Mouse (Mus musculus): Measurements from ENCODE around the gene Kcnd1. TPM values are rescaled to one million over a fixed set of nuclear protein-coding genes. Genes with fewer than 3 reads are reported as not detected.

Gene Kcnd1
- polyA plus RNA-seq (2012; rRNA removed), result 7.6 and 7.9 TPM in 2 replicates

- Histone ChIP-seq H3K4me3 (ENCODE audit: insufficient read depth, low read length) (peak within 1 kb of the TSS; percentile 46), H3K4me1 (ENCODE audit: control insufficient read depth, insufficient read depth, low read length) (no peaks in the 10 kb centered on the region), H3K27ac (ENCODE audit: insufficient read depth, low read length) (no peak within 1 kb of the TSS)
- TF ChIP-seq CTCF (IDR thresholded peaks at IDR 0.05; ENCODE audit: extremely low read depth, insufficient read depth, low read length), result no peak
- no peak; the same call in 1 of the 2 replicates for TF ChIP-seq POLR2A (IDR thresholded peaks at IDR 0.05; ENCODE audit: extremely low read depth, insufficient read depth, low read length)
Observed at GRCm38 (mm10) chrX:7821865-7822779, at the start of gene Kcnd1. Gene Kcnd1 (plus strand): TSS chrX:7822289.

- Histone ChIP-seq H3K4me3 (ENCODE audit: insufficient read depth, low read length) (no peak overlapping the region), H3K4me1 (ENCODE audit: control insufficient read depth, insufficient read depth, low read length) (no peaks in the 10 kb centered on the region), H3K27ac (ENCODE audit: insufficient read depth, low read length) (no peak overlapping the region)
- TF ChIP-seq POLR2A (IDR thresholded peaks at IDR 0.05; ENCODE audit: extremely low read depth, insufficient read depth, low read length) (no peak), CTCF (IDR thresholded peaks at IDR 0.05; ENCODE audit: extremely low read depth, insufficient read depth, low read length) (0 out of 2 replicates have a peak, but pooled peaks have one; percentile 18)
Observed at GRCm38 (mm10) chrX:7772766-7773165, 49.3 kb upstream of the Kcnd1 start.

- Histone ChIP-seq H3K4me3 (ENCODE audit: insufficient read depth, low read length) (no peak overlapping the region), H3K4me1 (ENCODE audit: control insufficient read depth, insufficient read depth, low read length) (no peaks in the 10 kb centered on the region), H3K27ac (ENCODE audit: insufficient read depth, low read length) (no peak overlapping the region)
- no peak for TF ChIP-seq CTCF (IDR thresholded peaks at IDR 0.05; ENCODE audit: extremely low read depth, insufficient read depth, low read length)
- no peak for TF ChIP-seq POLR2A (IDR thresholded peaks at IDR 0.05; ENCODE audit: extremely low read depth, insufficient read depth, low read length)
Observed at GRCm38 (mm10) chrX:7775501-7776205, 46.4 kb upstream of the Kcnd1 start.

- TF ChIP-seq POLR2A (IDR thresholded peaks at IDR 0.05; ENCODE audit: extremely low read depth, insufficient read depth, low read length), result no peak
- TF ChIP-seq CTCF (IDR thresholded peaks at IDR 0.05; ENCODE audit: extremely low read depth, insufficient read depth, low read length), result peak; percentile 63
- no peak overlapping the region for H3K4me3 ChIP-seq (ENCODE audit: insufficient read depth, low read length)
Observed at GRCm38 (mm10) chrX:7776329-7777082, 45.6 kb upstream of the Kcnd1 start.

GRCm38 (mm10) chrX:7778450-7779244, 43.4 kb upstream of the Kcnd1 start:
- TF ChIP-seq POLR2A (IDR thresholded peaks at IDR 0.05; ENCODE audit: extremely low read depth, insufficient read depth, low read length), result no peak
- no peak for TF ChIP-seq CTCF (IDR thresholded peaks at IDR 0.05; ENCODE audit: extremely low read depth, insufficient read depth, low read length)
- no peak overlapping the region for H3K4me3 ChIP-seq (ENCODE audit: insufficient read depth, low read length)

More at GRCm38 (mm10) chrX:7776329-7777082, 45.6 kb upstream of the Kcnd1 start:
- H3K27ac ChIP-seq (ENCODE audit: insufficient read depth, low read length), result no peak overlapping the region
- no peaks in the 10 kb centered on the region for H3K4me1 ChIP-seq (ENCODE audit: control insufficient read depth, insufficient read depth, low read length)

GRCm38 (mm10) chrX:7779294-7779693, 42.8 kb upstream of the Kcnd1 start:
- Histone ChIP-seq H3K27ac (ENCODE audit: insufficient read depth, low read length) (no peak overlapping the region), H3K4me1 (ENCODE audit: control insufficient read depth, insufficient read depth, low read length) (no peaks in the 10 kb centered on the region), H3K4me3 (ENCODE audit: insufficient read depth, low read length) (no peak overlapping the region)
- TF ChIP-seq POLR2A (IDR thresholded peaks at IDR 0.05; ENCODE audit: extremely low read depth, insufficient read depth, low read length), result no peak
- TF ChIP-seq CTCF (IDR thresholded peaks at IDR 0.05; ENCODE audit: extremely low read depth, insufficient read depth, low read length), result no peak

More at GRCm38 (mm10) chrX:7778450-7779244, 43.4 kb upstream of the Kcnd1 start:
- Histone ChIP-seq H3K27ac (ENCODE audit: insufficient read depth, low read length) (no peak overlapping the region), H3K4me1 (ENCODE audit: control insufficient read depth, insufficient read depth, low read length) (no peaks in the 10 kb centered on the region)

GRCm38 (mm10) chrX:7782603-7783092, 39.4 kb upstream of the Kcnd1 start:
- Histone ChIP-seq H3K4me3 (ENCODE audit: insufficient read depth, low read length) (no peak overlapping the region), H3K27ac (ENCODE audit: insufficient read depth, low read length) (no peak overlapping the region), H3K4me1 (ENCODE audit: control insufficient read depth, insufficient read depth, low read length) (no peaks in the 10 kb centered on the region)
- TF ChIP-seq POLR2A (IDR thresholded peaks at IDR 0.05; ENCODE audit: extremely low read depth, insufficient read depth, low read length) (no peak), CTCF (IDR thresholded peaks at IDR 0.05; ENCODE audit: extremely low read depth, insufficient read depth, low read length) (no peak)

- Histone ChIP-seq H3K4me1 (ENCODE audit: control insufficient read depth, insufficient read depth, low read length) (peaks cover 1% of the 10 kb centered on the region), H3K27ac (ENCODE audit: insufficient read depth, low read length) (peak within 1 kb of the TSS; percentile 41; the same call in 1 of the 2 replicates), H3K4me3 (ENCODE audit: insufficient read depth, low read length) (peak within 1 kb of the TSS; percentile 53)
- TF ChIP-seq CTCF (IDR thresholded peaks at IDR 0.05; ENCODE audit: extremely low read depth, insufficient read depth, low read length) (no peak), POLR2A (IDR thresholded peaks at IDR 0.05; ENCODE audit: extremely low read depth, insufficient read depth, low read length) (peak; percentile 82; the same call in 1 of the 2 replicates)
Observed at GRCm38 (mm10) chrX:7789542-7790136, 32.5 kb upstream of the Kcnd1 start, which contains the start of gene Gripap1. Gene Gripap1 (plus strand): TSS chrX:7789765.
